Mouse (Mus musculus): ENCODE results near the gene Slc7a11. TPM values are rescaled to one million over a fixed set of nuclear protein-coding genes. Genes with fewer than 3 reads are reported as not detected.
"Not testable (repeated sequence)": the region's sequence is repeated elsewhere in the genome, so short reads cannot be mapped to it uniquely, and the experiment has no call there.

Slc7a11 gene
- polyA plus RNA-seq, 1 experiment from 2014 or later: 3.5 TPM

- peaks cover 31% of the 10 kb centered on the region for H3K4me1 ChIP-seq (replicated peaks)
- H3K9ac ChIP-seq (replicated peaks): no peak overlapping the region
- H3K27ac ChIP-seq: no peak overlapping the region
- no peak overlapping the region for H3K4me3 ChIP-seq (replicated peaks)
- H3K27me3 ChIP-seq: no peaks in the 10 kb centered on the region
- H3K9me3 ChIP-seq: no peaks in the 10 kb centered on the region
- no peaks in the 10 kb centered on the region for H3K36me3 ChIP-seq
- H3K4me2 ChIP-seq: no peak overlapping the region
- ATAC-seq (ENCODE audit: insufficient number of reproducible peaks, insufficient read depth, low FRiP score, low TSS enrichment, low read depth): no peak
- WGBS: 8% methylated on average over 2 of the region's 2 CpGs
Measured at GRCm38 (mm10) chr3:50440409-50440808, 3.0 kb downstream of the Slc7a11 start.

- Histone ChIP-seq H3K9ac (replicated peaks) (no peak overlapping the region), H3K27ac (no peak overlapping the region), H3K27me3 (no peaks in the 10 kb centered on the region), H3K4me2 (no peak overlapping the region), H3K4me1 (replicated peaks) (peaks cover 37% of the 10 kb centered on the region), H3K9me3 (no peaks in the 10 kb centered on the region), H3K4me3 (replicated peaks) (no peak overlapping the region), H3K36me3 (no peaks in the 10 kb centered on the region)
- no peak for ATAC-seq (ENCODE audit: insufficient number of reproducible peaks, insufficient read depth, low FRiP score, low TSS enrichment, low read depth)
- 81% methylated on average over 5 of the region's 5 CpGs for WGBS
Measured at GRCm38 (mm10) chr3:50439429-50439828, 4.0 kb downstream of the Slc7a11 start.

DNA sequence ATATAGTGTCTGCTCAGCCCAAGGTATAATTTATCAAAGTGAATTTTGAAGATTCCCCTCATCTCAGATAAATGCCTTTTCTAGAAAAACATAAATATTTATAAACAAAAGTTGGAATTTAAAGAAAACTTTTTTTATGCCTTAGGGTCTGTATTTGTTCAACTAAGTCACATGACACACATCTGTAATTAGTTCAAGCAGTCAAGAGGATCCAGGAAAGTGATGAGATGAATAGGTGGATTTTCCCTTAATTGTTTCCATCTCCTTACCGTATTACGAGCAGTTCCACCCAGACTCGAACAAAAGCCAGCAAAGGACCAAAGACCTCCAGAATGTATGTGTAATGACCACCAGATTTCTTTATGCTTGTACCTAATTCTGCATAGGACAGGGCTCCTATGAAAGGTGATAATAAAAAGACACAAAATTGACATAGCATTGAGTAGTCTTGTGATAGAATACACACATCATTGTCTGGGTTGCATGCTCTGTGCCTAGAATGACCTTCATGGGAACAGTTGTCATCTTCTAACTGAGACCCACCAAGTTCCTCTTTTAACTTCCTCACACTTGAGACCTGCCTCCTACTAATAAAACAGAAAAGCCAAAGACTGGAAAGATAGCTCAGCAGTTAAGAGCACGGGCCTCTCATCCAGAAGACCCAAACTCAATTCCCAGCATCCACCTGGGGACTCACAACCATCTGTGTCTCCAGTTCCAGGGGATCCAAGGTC is 4.7 kb downstream of the Slc7a11 start:
- Histone ChIP-seq H3K4me3 (replicated peaks) (no peak overlapping the region), H3K4me1 (replicated peaks) (peaks cover 39% of the 10 kb centered on the region), H3K9ac (replicated peaks) (no peak overlapping the region), H3K36me3 (no peaks in the 10 kb centered on the region), H3K4me2 (no peak overlapping the region), H3K27ac (no peak overlapping the region), H3K27me3 (no peaks in the 10 kb centered on the region), H3K9me3 (no peaks in the 10 kb centered on the region)
- 19% methylated on average over 4 of the region's 4 CpGs for WGBS
- ATAC-seq (ENCODE audit: insufficient number of reproducible peaks, insufficient read depth, low FRiP score, low TSS enrichment, low read depth): no peak

GRCm38 (mm10) chr3:50438081-50438480 is 5.3 kb downstream of the Slc7a11 start:
- not testable (repeated sequence) for H3K27me3 ChIP-seq; H3K9me3 ChIP-seq; ATAC-seq (ENCODE audit: insufficient number of reproducible peaks, insufficient read depth, low FRiP score, low TSS enrichment, low read depth); H3K9ac ChIP-seq (replicated peaks); H3K27ac ChIP-seq; H3K36me3 ChIP-seq; H3K4me2 ChIP-seq; H3K4me3 ChIP-seq (replicated peaks)
- H3K4me1 ChIP-seq (replicated peaks): peaks cover 36% of the 10 kb centered on the region
- WGBS: 37% methylated on average over 2 of the region's 2 CpGs

- H3K27me3 ChIP-seq; H3K4me3 ChIP-seq (replicated peaks); H3K9ac ChIP-seq (replicated peaks); H3K36me3 ChIP-seq; H3K4me2 ChIP-seq; H3K9me3 ChIP-seq; ATAC-seq (ENCODE audit: insufficient number of reproducible peaks, insufficient read depth, low FRiP score, low TSS enrichment, low read depth); H3K27ac ChIP-seq: not testable (repeated sequence)
- WGBS: 91% methylated on average over 2 of the region's 2 CpGs
- H3K4me1 ChIP-seq (replicated peaks): peaks cover 31% of the 10 kb centered on the region
Measured at GRCm38 (mm10) chr3:50436409-50436808, 7.0 kb downstream of the Slc7a11 start.

DNA sequence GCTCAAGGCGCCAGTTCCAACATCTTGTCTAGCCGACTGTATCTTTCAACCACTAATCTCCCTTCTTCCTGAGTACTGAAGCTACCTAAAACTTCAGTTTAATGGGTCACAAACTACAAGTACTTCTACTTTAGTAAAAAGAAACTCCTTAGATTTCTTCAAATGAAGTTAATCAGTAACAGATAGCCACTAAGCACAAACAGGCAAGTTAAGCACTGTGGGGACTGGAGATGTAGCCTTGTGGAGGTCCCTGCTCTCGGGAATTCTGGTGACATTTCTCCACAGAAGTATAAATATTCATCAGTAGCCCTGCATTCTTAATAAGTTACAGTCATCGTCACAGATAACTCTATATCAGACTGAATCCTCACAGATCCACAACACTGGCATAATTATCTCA is 9.6 kb downstream of the Slc7a11 start:
- WGBS: 39% methylated on average over 4 of the region's 4 CpGs
- H3K9me3 ChIP-seq: no peaks in the 10 kb centered on the region
- H3K36me3 ChIP-seq: no peaks in the 10 kb centered on the region
- H3K9ac ChIP-seq (replicated peaks): no peak overlapping the region
- peaks cover 21% of the 10 kb centered on the region for H3K4me1 ChIP-seq (replicated peaks)
- ATAC-seq (ENCODE audit: insufficient number of reproducible peaks, insufficient read depth, low FRiP score, low TSS enrichment, low read depth): no peak
- H3K4me2 ChIP-seq: no peak overlapping the region
- H3K27me3 ChIP-seq: no peaks in the 10 kb centered on the region
- no peak overlapping the region for H3K27ac ChIP-seq
- H3K4me3 ChIP-seq (replicated peaks): no peak overlapping the region

DNA sequence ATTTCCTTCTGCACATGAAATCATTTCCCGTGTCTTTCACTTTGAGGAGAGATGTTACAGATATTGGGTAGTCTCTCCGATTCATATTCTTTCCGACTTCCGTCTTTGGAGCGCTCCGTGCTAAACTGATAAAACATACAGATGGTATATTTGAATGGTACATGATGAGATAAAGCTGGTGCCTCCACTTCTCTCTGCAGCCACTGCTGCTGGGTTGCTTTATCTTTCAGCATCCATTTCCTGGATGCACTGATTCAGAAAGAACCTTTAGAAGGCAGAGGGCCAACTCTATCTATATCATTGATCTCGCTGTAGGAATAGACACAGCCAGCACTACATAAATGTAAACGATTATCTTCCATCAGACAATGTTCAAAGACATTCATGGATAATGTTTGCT is 12.6 kb downstream of the Slc7a11 start:
- Histone ChIP-seq H3K9me3 (no peaks in the 10 kb centered on the region), H3K27me3 (no peaks in the 10 kb centered on the region), H3K4me1 (replicated peaks) (peaks cover 14% of the 10 kb centered on the region), H3K9ac (replicated peaks) (no peak overlapping the region), H3K27ac (no peak overlapping the region), H3K36me3 (no peaks in the 10 kb centered on the region), H3K4me2 (no peak overlapping the region), H3K4me3 (replicated peaks) (no peak overlapping the region)
- 95% methylated on average over 8 of the region's 8 CpGs for WGBS
- no peak for ATAC-seq (ENCODE audit: insufficient number of reproducible peaks, insufficient read depth, low FRiP score, low TSS enrichment, low read depth)

GRCm38 (mm10) chr3:50421480-50422277 is 21.7 kb downstream of the Slc7a11 start:
- Histone ChIP-seq H3K4me1 (replicated peaks) (0 out of 2 replicates have a peak, but pooled peaks cover 2% of the 10 kb centered on the region), H3K4me2 (no peak overlapping the region), H3K9me3 (no peaks in the 10 kb centered on the region), H3K27me3 (no peaks in the 10 kb centered on the region), H3K36me3 (no peaks in the 10 kb centered on the region), H3K9ac (replicated peaks) (no peak overlapping the region), H3K27ac (no peak overlapping the region), H3K4me3 (replicated peaks) (no peak overlapping the region)
- WGBS: 69% methylated on average over 8 of the region's 8 CpGs
- ATAC-seq (ENCODE audit: insufficient number of reproducible peaks, insufficient read depth, low FRiP score, low TSS enrichment, low read depth): no peak

- 94% methylated on average over 3 of the region's 3 CpGs for WGBS
- H3K9ac ChIP-seq (replicated peaks): no peak overlapping the region
- no peaks in the 10 kb centered on the region for H3K36me3 ChIP-seq
- 0 out of 2 replicates have a peak, but pooled peaks cover 2% of the 10 kb centered on the region for H3K4me1 ChIP-seq (replicated peaks)
- ATAC-seq (ENCODE audit: insufficient number of reproducible peaks, insufficient read depth, low FRiP score, low TSS enrichment, low read depth): no peak
- H3K27ac ChIP-seq: no peak overlapping the region
- H3K9me3 ChIP-seq: no peaks in the 10 kb centered on the region
- H3K27me3 ChIP-seq: no peaks in the 10 kb centered on the region
- H3K4me2 ChIP-seq: no peak overlapping the region
- no peak overlapping the region for H3K4me3 ChIP-seq (replicated peaks)
Measured at GRCm38 (mm10) chr3:50419161-50419560, 24.3 kb downstream of the Slc7a11 start.

DNA sequence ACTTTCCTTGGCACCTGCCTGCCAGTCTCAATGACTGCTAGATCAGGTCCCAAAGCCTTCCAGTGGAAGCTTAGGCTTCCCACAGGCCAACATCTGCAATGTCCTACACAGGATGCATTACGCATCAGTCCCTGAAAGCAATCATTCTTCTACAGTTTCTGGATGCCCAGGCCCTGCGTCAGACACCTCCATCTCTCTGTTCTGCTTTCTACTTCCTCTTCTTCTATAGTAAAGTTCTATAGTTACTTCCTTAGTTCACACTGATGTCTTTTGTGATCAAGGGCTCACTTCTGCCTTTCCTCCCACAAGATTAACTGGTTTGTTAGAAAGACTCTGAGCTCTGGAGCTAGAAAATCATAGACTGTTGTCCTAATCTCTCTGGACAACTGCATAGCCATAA is 36.6 kb downstream of the Slc7a11 start:
- Histone ChIP-seq H3K27ac (no peak overlapping the region), H3K9me3 (no peaks in the 10 kb centered on the region), H3K9ac (replicated peaks) (no peak overlapping the region), H3K27me3 (no peaks in the 10 kb centered on the region), H3K4me2 (no peak overlapping the region), H3K4me1 (replicated peaks) (no peaks in the 10 kb centered on the region), H3K4me3 (replicated peaks) (no peak overlapping the region), H3K36me3 (no peaks in the 10 kb centered on the region)
- WGBS: 93% methylated on average over 2 of the region's 2 CpGs
- ATAC-seq (ENCODE audit: insufficient number of reproducible peaks, insufficient read depth, low FRiP score, low TSS enrichment, low read depth): no peak

DNA sequence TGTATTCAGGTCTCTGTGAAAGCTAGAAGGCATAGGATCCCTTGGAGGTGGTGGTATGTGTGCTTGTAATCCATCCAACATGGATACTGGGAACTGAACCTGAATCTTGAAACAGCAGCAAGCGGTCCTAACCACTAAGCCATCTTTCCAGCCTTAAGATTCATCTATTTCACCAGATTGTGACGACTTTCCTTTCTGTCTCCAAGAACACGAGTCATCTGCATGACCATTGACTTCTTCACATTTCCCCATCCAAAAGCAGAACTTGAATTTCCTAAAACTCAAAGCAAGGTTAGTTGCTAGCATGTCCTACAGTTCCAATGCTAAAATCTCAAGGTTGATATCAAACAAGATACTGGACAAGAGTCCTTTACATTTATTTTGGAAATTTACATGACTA is 37.5 kb downstream of the Slc7a11 start:
- H3K27ac ChIP-seq: no peak overlapping the region
- ATAC-seq (ENCODE audit: insufficient number of reproducible peaks, insufficient read depth, low FRiP score, low TSS enrichment, low read depth): no peak
- H3K4me1 ChIP-seq (replicated peaks): no peaks in the 10 kb centered on the region
- H3K27me3 ChIP-seq: no peaks in the 10 kb centered on the region
- H3K9ac ChIP-seq (replicated peaks): no peak overlapping the region
- no peaks in the 10 kb centered on the region for H3K36me3 ChIP-seq
- H3K4me2 ChIP-seq: no peak overlapping the region
- H3K4me3 ChIP-seq (replicated peaks): no peak overlapping the region
- H3K9me3 ChIP-seq: no peaks in the 10 kb centered on the region
- 83% methylated on average over 3 of the region's 3 CpGs for WGBS

Data from limb, embryonic 12.5 days (tissue).